Mouse (Mus musculus) cerebellum, adult (tissue): ENCODE data around the gene Lamp2.
"Not testable (repeated sequence)": the region's sequence is repeated elsewhere in the genome, so short reads cannot be mapped to it uniquely, and the experiment has no call there.

Source experiments
- ATAC-seq: cut with Nextera tagmentation; 2 replicates; pipeline ENCODE4 v1.9.2; 2017; ENCODE audit warnings: mild to moderate bottlenecking, moderate library complexity, mixed read lengths; ENCODE audit not compliant: insufficient number of reproducible peaks, low FRiP score, low TSS enrichment

The Lamp2 gene

DNA sequence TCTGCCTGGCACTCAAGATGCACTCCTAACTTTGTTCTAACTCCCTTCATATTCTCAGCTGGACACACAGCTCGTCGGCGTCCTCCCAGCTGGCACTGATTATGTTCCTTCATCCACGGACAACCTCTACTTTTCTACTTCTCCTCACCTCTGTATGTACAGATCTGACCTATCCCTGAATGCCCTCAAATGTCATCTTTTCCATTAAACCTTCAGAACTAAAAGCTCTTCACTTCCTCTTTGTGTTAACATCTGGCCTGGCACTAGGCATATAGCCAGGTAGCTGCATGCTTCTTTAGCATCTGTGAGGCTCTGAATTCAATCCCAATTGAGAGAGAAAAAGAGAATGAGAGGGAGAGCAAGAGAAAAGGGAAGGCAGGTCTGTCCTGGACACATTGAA lies 26.8 kb downstream of the Lamp2 start:
- no peak for ATAC-seq

DNA sequence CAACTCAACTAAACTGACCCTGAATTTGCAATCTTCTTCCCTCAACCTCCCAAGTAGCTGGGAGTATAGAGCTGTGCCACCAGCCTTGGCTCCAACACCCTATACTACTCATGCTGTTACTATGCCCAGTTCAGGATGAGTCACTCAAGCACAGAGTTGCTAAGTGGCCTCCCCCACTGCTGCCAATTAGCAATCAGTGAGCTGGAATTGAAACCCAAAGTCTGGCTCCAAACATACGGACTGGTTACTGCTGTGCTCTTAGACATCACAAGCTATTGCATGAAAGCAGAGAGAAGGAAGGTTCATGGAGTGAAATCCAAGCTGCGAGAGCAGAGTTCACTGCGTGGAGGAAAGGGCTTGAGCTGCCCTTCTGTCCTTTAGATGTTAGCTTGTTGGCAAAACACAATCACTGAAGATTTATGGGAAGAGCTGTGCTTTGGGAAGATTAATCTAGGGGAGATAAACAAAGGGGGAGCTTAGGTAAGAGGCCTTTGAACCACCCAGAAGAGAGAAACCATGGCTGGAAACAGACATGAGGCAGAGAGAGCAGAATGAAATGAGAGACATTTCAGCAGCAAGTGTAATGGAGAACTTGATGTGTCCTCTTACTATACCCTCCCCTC lies 27.3 kb downstream of the Lamp2 start:
- ATAC-seq = no peak

- ATAC-seq = no peak
These were observed 30.2 kb downstream of the Lamp2 start for GRCm38 (mm10) chrX:38426043-38426442.

DNA sequence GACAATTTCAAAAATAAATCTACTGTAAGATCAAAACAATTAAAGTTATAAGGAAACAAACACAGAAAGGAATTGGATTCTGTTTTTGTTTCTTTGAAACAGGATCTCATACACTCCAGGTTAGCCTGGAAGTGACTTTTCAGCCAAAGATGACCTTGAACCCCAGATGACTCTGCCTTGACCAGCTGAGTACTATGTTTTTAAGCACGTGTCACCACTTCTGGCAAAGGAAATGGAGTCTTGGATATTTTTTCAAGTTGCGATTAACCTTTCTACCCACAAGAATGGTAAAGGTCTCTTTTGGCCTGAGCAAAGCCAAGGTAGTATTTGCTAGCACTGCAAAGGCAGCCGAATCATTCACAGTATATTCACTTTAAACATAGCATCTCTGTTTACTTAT lies 33.2 kb downstream of the Lamp2 start:
- no peak for ATAC-seq

DNA sequence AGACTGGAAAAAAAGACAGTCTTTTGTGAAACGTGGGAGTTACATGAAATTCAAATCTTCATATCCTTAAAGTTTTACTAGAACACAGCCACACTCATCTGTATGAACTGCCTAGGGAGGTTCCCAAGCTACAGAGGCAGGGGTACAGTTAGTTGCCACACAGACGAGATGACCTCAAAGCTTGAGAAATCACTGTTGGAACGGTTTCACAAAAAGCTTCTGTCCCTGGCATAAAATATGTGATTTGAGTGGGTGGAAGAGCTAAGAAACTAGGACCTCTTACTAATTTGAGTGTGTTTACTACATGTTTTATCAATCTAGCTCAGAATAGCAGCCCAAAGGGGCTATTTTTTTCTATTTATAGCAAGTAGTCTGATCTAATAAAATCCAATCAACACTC lies 33.9 kb downstream of the Lamp2 start:
- no peak for ATAC-seq

DNA sequence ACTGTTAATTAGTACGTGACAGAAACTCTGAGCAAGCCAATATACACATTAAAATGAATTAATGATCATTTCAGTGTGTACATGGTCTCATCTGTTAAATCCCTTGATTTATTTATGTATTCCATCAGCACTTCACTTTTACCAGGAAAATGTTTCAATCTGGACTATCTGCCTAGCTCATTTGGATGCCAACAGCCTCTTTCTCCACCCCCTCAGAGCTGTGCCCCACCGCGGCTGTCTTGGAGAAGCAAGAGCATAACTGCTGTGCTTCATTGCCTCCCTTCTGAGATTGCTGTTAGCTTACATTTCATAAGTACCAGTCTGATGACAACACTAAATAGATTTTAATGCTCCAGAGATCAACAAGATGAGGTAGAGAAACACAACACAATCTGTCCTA lies 52.4 kb downstream of the Lamp2 start:
- no peak for ATAC-seq

DNA sequence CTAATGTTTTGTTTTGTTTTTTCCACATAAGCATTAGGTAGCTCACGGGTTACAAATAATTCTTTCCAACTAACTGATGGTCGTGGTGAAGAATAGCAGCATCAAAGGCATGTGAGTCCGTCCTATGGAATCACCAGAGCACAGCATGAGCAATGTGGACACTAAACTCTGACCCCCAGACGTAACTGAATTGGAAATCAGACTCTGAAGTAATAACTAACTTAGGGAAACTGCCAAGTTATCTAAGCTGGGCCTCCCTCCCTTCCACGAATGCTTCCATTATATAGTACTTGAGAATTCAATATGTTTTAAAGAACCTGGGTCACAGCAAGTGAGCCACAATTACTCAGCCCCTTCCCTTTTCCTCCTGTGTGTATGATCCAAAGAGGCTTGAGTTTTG lies 53.3 kb downstream of the Lamp2 start:
- ATAC-seq = no peak

GRCm38 (mm10) chrX:38402004-38402403 lies 54.2 kb downstream of the Lamp2 start:
- no peak for ATAC-seq

- no peak for ATAC-seq
These were observed 55.6 kb downstream of the Lamp2 start for GRCm38 (mm10) chrX:38400616-38401015.

- ATAC-seq = no peak
These were observed 56.6 kb downstream of the Lamp2 start for GRCm38 (mm10) chrX:38399671-38400070.

- ATAC-seq = not testable (repeated sequence)
These were observed 83.1 kb downstream of the Lamp2 start for GRCm38 (mm10) chrX:38373169-38373568.

GRCm38 (mm10) chrX:38364621-38365020 lies 91.6 kb downstream of the Lamp2 start:
- not testable (repeated sequence) for ATAC-seq

GRCm38 (mm10) chrX:38362016-38362415 lies 94.2 kb downstream of the Lamp2 start:
- no peak for ATAC-seq
